Mouse (Mus musculus) thymus, postnatal 36 days (tissue): ENCODE data around the gene Auts2.

Experiments used
- DNase-seq, 2 experiments: peaks; one replicate each; pipeline ENCODE4 v3.0.0; 2022; ENCODE audit warnings: mixed read lengths in 2 of 2

The Auts2 gene

GRCm38 (mm10) chr5:131824197-131824991, 718.8 kb downstream of the Auts2 start:
- no peak for DNase-seq

- DNase-seq = no peak
Observed at GRCm38 (mm10) chr5:131821461-131821860, 721.7 kb downstream of the Auts2 start.

GRCm38 (mm10) chr5:131819251-131819691, 723.9 kb downstream of the Auts2 start:
- DNase-seq = no peak

GRCm38 (mm10) chr5:131815498-131815897, 727.6 kb downstream of the Auts2 start:
- DNase-seq = no peak

- DNase-seq = no peak
Observed at GRCm38 (mm10) chr5:131814503-131815003, 728.6 kb downstream of the Auts2 start.

- DNase-seq = no peak
Observed at GRCm38 (mm10) chr5:131813952-131814502, 729.1 kb downstream of the Auts2 start.

GRCm38 (mm10) chr5:131813331-131813781, 729.8 kb downstream of the Auts2 start:
- no peak for DNase-seq

- no peak for DNase-seq
Observed at GRCm38 (mm10) chr5:131812483-131813063, 730.6 kb downstream of the Auts2 start.

- no peak for DNase-seq
Observed at GRCm38 (mm10) chr5:131806350-131806749, 736.8 kb downstream of the Auts2 start.

GRCm38 (mm10) chr5:131805277-131805676, 737.9 kb downstream of the Auts2 start:
- no peak for DNase-seq

GRCm38 (mm10) chr5:131803609-131804008, 739.5 kb downstream of the Auts2 start:
- DNase-seq = no peak

- DNase-seq = no peak
Observed at GRCm38 (mm10) chr5:131802340-131803036, 740.7 kb downstream of the Auts2 start.

GRCm38 (mm10) chr5:131801924-131802323, 741.2 kb downstream of the Auts2 start:
- no peak for DNase-seq

- DNase-seq = no peak
Observed at GRCm38 (mm10) chr5:131798373-131798772, 744.8 kb downstream of the Auts2 start.

- no peak for DNase-seq
Observed at GRCm38 (mm10) chr5:131797044-131797443, 746.1 kb downstream of the Auts2 start.

GRCm38 (mm10) chr5:131794411-131795133, 748.6 kb downstream of the Auts2 start:
- DNase-seq = no peak

- DNase-seq = no peak
Observed at GRCm38 (mm10) chr5:131789601-131790000, 753.5 kb downstream of the Auts2 start.

GRCm38 (mm10) chr5:131788008-131788407, 755.1 kb downstream of the Auts2 start:
- no peak for DNase-seq

GRCm38 (mm10) chr5:131783241-131783640, 759.9 kb downstream of the Auts2 start:
- DNase-seq = no peak

GRCm38 (mm10) chr5:131781063-131781462, 762.1 kb downstream of the Auts2 start:
- DNase-seq = no peak

- DNase-seq = no peak
Observed at GRCm38 (mm10) chr5:131779171-131779570, 764.0 kb downstream of the Auts2 start.

- DNase-seq = no peak
Observed at GRCm38 (mm10) chr5:131775672-131776071, 767.5 kb downstream of the Auts2 start.
